Mouse (Mus musculus): ENCODE results near the gene Cers6. TPM values are rescaled to one million over a fixed set of nuclear protein-coding genes. Genes with fewer than 3 reads are reported as not detected.

The Cers6 gene
- total RNA-seq, 2 experiments from 2014 or later = 85.9 to 94.3 TPM

DNA sequence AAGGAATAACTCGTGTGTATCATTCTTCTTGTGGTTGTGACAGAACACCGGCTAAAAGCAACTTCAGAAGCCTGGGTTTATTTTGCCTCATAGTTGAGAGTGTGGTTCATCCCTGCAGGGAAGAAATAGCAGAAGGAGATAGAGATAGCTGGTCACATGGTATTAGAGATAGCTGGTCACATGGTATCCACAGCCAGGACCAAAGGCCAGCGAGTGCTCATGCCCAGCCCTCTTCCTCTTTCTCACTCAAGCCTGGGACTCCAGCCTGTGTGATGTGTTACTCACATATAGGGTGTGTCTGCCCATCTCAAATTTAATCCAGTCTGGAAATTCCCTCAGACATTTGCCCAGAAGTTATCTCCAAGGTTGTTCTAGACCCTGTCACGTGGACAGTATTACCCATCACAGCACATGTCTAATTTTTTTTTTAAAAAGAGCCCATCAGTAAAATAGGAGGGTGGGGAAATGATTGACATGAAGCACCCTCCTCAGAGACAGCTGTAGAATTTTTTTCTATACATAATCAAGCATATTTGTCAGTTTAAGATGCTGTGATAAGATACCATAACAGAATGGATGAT, 17.9 kb downstream of the Cers6 start:
- no peak for DNase-seq (ENCODE audit: extremely low spot score in 1 of 2, low spot score in 1 of 2)

DNA sequence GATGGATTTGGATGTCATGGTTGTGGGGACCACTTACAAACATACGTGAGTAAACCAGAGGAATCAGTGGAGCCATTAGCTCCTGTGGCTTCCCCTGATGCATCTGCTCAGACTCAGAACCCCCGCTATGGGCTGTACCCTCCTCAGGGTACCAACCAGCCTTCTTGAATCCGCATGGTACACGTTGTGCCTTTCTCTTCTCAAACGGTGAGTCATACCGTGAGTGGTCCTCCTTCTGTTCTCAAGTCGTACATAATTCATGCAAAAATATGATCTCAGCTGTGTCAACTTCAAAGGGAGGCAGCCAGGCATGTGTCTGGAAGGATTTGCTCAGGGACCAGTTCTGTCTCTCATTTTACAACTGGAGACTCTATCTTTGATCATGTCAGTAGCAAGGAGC, 23.3 kb downstream of the Cers6 start:
- DNase-seq (ENCODE audit: extremely low spot score in 1 of 2, low spot score in 1 of 2) = no peak

DNA sequence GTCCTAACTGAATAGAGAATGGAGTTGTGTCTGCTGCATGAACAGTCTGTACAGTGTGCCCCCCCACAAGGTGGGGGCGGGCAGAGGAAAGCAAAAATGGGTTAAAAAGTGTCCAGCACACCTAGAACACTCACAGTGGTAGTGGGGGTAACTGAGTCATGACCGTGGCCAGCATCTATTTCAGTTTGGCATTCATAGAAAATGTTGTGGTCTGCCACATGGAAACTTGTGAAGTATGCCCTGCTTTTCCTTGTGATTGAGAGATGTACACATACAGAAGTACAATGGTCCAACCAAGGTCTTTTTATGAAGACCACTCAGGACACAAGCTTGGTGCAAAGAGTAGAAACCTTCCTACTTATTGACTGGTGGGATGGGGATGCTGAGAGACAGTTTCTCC, 24.0 kb downstream of the Cers6 start:
- no peak for DNase-seq (ENCODE audit: extremely low spot score in 1 of 2, low spot score in 1 of 2)

DNA sequence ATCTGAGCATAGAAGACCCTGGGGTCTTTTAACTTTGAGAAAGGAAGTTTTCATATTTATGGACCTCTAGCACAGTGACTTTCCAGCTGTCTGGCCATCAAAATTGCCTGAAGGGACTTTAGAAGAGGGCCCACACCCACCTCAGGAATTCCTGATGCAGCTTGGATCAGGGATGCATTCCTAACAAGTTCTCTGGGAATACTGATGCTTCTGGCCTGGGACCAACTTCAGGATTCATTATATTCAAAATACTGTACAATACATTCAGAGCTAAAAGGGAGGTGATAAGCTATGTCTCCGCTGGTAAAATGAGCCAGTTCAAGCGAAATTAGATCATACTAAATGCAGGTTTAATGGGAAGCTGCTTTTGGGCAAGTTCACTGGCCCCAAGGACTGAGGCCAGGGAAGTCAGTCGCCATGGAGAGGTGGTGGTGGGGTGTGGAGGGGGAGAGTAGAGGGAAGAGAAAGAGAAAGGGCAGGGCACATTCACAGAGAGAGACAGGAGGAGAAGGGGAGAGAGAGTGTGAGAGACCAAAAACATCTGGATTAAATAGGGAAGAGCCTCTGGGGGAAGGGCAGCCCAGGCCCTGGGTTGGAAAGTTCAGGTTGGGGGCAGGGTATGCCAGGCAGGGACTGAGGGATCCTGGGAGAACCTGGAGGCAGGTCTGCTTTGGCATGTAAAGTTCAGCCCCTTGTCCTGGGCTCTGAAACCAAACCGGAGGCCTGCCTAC, 24.7 kb downstream of the Cers6 start:
- DNase-seq (ENCODE audit: extremely low spot score in 1 of 2, low spot score in 1 of 2) = no peak

DNA sequence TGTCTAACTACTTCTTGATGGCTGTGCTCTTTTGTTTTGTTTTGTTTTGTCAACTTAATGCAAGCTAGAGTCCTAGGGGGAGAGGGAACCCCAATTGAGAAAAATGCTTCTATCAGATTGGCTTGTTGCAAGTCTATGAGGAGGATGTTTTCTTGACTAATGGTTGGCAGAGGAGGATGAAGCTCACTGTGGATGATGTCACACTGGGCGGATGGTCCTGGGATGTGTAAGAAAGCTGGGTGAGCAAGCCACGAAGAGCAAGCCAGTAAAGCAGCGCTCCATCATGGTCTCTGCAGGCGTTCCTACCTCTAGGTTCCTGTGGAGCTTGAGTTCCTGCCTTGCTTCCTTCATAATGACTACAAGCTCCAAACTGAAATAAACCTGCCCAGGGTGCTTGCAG, 25.4 kb downstream of the Cers6 start:
- no peak for DNase-seq (ENCODE audit: extremely low spot score in 1 of 2, low spot score in 1 of 2)

DNA sequence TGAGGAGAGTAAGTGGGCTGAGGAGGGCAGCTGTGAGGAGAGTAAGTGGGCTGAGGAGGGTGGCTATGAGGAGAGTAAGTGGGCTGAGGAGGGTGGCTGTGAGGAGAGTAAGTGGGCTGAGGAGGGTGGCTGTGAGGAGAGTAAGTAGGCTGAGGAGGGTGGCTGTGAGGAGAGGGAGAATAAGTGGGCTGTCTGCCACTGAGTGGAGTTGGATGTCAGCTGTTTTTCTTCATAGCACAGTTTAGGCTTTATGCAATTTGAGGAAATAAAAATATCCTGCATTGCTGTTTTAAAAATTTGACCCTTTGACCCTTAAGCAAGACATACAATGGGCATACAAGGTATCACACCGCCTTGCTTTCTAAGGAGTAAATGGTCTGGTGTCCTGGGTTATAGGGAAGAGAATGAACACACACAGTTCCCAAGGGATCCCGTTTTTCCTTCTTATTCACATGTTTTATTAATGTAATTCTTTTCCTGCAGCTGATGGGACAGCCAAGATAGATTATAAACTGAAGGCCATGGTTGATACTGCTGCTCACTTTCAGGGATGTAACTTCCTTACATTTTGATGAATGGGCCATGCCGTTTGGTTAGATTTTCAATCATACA, 27.0 kb downstream of the Cers6 start:
- no peak for DNase-seq (ENCODE audit: extremely low spot score in 1 of 2, low spot score in 1 of 2)

DNA sequence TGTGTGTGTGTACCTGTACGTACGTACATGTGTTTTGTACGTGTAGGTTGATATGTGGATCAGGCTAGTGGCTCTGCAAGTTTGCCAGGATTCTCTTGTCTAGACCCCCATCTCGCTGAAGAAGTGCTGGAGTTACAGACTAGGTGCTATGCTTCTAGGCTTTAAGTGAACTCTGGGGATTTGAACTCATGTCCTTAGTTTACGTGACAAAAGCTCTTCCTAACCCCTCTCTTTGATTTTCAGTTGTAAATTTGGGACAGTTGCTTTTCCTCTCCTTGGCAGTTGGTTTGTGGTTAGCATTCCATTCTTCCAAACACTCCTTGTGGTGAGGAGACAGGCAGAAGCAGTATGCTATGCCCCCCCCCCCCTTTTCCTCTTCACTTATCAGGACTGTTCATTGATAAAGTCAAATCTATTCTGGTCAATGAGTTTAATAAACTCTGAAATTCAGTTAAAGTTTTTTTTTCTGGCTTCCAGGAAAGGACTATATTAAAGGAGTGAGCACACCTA, 28.5 kb downstream of the Cers6 start:
- DNase-seq (ENCODE audit: extremely low spot score in 1 of 2, low spot score in 1 of 2) = no peak

DNA sequence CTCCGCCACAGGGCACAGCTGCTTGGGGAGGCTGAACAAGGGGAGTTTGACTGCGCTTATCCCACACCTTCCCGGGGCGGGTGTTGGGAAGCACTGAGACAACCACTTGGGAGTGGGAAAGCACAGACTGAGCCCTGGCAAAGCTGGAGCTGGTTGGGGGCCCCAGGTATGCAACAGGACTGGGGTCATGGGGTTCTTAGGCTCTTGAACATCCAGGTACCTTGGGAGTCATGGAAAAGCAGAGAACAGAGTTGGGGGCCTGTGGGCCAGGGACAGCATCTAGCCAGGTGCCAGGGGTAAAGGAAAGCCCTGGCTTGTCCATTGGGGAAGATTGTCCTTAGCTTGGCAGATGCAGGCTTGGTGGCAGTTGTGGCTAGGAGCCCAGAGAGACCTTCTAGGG, 31.2 kb downstream of the Cers6 start:
- DNase-seq (ENCODE audit: extremely low spot score in 1 of 2, low spot score in 1 of 2) = no peak

DNA sequence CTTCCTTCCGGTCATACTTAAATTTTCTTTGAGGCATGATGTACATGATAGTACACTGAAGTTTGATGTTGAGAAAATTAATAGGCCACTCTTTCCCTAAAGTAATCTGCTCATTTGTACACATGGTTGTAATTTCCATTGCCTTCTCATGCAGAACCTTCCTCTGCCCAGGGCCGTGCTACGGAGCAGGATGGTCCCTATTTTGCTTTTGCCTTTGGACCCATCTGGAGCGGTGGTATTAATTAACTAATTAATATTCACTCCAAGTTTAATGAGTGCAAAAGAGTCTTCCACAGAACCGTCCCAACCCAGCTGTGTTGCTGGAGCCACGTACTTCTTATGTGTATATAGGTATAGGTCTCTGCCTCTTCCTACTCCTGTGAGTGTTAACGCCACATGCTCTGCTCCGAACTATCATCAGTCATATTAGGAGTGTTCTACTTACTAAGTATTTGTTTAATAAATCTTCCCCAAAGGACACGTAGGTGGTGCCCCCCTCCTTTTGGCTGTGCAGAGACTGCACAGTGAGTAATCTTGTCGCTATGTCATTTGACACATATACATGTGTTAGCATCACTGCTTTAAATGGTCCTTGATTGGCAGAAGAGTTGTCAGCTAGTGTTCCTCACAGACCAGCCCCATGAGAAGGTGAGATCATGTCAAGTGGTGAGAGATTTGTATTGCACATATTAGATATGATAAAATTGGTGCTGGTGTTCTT, 34.0 kb downstream of the Cers6 start:
- DNase-seq (ENCODE audit: extremely low spot score in 1 of 2, low spot score in 1 of 2) = no peak

DNA sequence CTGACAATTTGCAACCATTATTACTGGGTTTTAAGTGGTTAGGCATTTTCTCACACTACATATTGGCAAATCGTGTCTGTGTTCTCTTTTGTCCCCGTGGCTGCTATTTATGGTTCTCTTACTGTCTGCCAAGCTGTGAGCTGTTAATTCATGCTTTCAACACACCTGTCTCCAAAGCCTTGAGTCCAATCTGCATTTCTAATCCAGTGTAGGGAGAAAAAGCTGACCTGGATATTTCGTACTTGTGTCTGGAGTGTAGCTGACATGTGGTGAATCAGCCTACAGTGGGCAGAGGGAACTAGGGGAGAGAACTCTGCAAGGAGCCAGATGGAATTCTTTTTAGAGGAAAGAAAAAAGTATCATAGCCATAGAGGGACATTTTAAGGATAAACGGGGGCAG, 35.0 kb downstream of the Cers6 start:
- DNase-seq (ENCODE audit: extremely low spot score in 1 of 2, low spot score in 1 of 2) = no peak

DNA sequence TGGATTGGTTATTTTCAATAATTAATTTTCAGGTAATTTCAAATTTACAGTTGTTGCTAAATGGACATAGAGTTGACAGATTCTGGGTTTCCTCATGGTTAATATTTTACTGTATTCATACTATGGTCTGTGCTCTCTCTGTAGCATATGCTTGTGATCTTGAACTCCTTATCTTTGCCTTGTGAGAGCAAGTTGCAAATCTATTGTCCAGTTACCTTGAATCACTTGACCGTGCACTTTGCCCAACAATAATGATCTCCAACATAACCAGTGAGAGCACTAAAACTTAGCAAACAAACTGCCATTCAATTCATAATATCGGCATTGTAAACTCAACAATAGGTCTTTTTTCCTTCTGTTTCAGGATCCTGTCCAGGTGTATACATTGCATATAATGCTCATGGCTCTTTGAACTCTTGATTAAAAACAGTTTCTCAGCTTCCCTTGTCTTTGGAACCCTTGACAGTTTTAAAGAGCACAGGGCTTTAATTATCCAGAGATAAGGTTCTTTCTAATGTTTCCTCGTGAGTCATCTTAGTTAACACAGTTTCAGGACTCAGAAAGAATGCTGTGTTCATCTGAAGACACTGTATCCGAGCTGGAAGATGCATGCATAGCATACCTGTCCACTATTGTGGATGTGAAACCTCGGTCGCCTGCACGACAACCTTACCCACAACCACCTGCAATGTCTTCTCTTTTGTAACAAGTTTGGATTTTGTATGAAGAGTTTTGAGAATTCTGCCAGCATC, 38.7 kb downstream of the Cers6 start:
- DNase-seq (ENCODE audit: extremely low spot score in 1 of 2, low spot score in 1 of 2) = no peak

DNA sequence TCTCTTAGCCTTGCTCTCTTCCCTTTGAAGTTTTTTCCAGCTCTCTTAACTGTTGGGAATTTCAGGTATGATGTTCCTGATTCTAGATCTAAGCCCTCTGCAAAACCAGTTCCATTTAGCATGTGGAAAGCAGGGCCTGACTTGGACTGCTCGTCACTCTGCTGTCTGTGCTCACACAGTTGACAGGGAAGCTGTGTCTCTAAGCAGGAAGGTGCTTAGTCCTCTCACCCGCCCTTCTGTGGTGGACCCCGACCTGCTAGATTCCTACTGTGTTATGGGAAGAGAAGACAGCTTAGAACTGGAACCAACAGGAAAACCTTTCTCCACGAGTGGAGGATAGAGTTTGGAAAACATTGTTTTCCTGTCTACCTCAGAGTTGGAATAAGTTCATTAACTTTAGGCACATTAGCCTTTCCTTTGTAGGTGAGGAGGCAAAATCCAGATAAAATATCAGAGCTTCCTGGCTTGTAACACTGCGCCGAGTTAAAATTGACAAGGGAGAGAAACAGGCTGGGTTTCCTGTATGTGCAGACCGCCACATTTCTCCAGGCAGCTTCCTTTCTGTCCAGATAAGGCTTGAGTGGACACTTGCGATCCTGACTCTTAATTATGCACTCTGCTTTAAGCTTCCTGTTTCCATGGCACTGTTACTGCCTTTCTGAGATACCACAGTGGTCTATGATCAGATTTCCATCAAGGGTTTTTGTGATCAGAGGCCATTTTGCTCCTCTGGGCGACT, 39.6 kb downstream of the Cers6 start:
- DNase-seq (ENCODE audit: extremely low spot score in 1 of 2, low spot score in 1 of 2) = no peak

DNA sequence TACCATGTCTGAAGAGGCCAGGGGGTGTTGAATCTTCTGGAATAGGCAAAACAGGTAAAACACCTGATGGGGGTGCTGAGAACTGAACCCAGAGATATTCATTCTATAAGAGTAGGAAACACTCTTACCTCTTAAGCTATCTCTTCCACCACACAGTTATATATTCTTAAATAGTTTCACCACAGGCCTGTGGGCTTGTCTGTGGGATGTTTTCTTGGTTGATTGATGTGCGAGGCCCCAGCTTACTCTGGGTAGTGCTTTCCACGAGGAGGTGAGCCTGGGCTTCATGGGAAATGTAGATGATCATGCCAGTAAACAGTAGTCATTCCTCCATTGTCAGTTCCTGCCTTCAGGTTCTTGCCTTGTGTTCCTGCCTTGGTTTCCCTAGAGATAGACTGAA, 40.5 kb downstream of the Cers6 start:
- DNase-seq (ENCODE audit: extremely low spot score in 1 of 2, low spot score in 1 of 2) = no peak

DNA sequence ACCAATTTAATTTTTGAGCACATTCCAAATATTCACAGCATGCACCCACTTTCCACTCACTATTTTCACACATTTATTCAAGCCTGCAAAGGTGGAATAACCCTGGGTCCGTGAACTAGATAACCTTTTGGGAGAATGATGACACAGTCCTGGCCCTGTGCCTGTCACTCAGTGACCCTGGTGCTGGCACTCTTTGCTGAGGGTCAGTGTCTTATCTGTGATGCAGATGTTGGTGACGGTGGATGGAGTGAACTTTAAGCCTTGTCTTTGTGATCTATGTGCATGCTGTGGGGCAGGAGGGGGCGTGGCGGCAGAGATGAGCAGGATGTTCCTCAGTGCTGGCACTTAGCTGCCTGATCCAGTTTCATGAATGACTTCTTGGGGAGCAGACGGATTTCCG, 41.3 kb downstream of the Cers6 start:
- DNase-seq (ENCODE audit: extremely low spot score in 1 of 2, low spot score in 1 of 2) = no peak

DNA sequence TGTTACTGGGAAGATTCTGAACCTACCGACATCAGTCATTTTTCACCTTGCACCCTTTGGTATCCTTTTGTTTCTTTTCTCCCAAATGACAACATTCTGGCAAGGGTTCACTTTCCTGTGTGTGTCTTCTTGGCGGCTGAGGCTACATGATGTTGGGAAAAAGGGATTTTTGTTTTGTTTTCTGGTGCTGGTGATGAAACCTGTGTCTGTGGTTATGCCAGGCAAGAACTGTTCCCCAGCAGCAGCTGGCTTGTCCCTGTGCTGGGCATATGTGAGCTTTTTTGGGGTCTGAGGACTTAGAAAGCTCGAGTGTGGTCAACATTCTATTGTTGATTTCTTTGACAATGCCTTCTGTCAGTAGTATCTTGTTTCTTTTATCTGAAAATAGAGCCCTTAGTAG, 45.7 kb downstream of the Cers6 start:
- DNase-seq (ENCODE audit: extremely low spot score in 1 of 2, low spot score in 1 of 2) = no peak

DNA sequence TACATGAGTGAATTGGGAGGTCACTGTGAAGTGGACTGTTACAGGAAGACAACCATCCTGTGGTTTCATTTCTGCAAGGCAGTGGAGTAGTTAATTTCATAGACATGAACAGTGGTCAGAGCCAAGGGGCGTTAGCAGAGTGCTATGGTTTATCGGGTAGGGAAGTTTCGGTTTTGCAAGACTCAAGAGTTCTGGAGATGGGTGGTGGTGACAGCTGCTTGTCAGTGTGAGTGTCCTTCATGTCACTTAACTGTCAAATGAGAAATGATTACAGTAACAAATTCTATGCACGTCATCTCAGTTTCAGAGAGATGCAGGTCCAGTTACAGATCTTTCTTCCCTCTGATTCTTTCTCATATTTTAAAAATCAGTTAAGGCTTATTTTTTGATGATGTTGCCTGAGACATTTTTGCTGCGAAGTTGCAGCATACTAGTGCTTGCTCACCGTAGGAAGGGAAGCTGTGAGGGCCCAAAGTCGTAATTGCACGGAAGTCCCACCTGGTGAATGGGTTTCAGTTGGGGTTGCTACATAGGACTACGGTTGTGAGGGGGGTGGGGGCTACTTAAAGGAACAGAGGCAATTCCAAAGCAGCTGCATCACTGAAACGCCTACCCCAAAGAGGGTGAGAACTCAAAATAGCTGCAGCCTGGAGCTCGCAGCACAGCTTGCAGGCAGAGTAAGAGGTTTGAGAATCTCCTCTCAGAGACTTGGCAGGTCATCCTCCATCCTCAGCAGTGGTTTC, 46.7 kb downstream of the Cers6 start:
- DNase-seq (ENCODE audit: extremely low spot score in 1 of 2, low spot score in 1 of 2) = no peak

DNA sequence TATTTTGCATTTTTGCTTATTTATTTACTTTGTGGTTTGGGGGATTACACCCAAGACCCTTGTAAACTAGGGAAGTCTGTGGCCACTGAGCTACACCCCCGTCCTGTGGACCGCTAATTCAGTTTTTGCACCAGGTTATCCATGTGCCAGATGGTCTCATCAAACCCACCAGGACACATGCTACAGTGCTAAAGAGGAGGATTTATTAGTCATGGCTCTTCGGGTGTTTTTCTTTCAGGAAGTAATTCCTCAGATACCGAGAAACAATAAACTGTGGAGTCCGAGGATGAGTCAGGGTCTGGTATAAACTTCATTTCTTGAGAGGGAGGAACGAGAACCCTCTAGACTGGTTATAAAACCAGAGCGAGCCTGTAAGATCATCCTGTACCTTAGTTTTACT, 49.5 kb downstream of the Cers6 start:
- no peak for DNase-seq (ENCODE audit: extremely low spot score in 1 of 2, low spot score in 1 of 2)

DNA sequence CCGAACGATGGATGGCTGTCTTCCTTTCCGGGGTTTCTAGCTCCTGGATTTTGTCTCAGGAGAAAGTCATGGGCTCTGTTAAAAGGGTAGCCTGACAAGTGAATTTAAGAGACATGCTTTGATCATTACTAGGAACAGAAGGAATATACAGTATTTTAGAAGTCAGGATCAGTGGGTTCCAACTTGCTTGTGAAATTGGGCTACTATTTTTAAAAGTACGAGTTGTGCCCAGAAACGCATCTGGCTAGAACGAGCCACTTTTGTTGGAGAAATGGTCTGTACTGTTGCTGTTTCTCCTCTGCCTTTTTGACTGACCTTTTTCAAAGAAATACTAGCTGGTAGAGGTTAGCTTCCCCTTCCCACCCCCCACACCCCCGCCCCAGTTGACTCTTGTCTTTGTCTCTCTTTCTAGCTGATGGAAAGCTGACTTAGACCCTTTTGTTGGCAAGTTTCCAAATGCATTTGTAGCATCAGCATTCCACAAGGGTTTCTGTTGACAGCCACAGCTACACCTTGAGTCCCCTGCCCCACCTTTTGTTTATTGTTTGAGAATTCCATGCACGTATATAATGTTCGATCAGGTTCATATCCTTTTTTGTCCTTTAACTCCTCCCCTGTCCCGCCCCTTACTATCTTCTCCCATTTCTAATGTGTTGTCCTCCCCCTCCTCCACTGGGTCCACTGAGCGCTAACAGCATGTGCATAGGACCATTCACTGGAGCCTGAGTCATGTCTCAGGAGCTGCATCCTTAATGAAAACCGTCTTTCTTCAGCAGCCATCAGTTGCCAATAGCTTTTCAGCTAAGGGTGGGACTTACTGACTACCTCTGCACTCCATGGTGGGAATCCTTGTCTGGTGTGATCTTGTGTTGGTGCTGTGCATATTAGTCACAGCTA, 50.6 kb downstream of the Cers6 start:
- no peak for DNase-seq (ENCODE audit: extremely low spot score in 1 of 2, low spot score in 1 of 2)

All from layer of hippocampus, postnatal 25 days (tissue).